Mouse (Mus musculus) liver, embryonic 11.5 days (tissue): ENCODE results near the gene Gm3259. TPM values are rescaled to one million over a fixed set of nuclear protein-coding genes. Genes with fewer than 3 reads are reported as not detected.
"Not testable (repeated sequence)": the region's sequence is repeated elsewhere in the genome, so short reads cannot be mapped to it uniquely, and the experiment has no call there.

ENCODE experiments used
- ATAC-seq: fragments of 200-750 bp; cut with Nextera tagmentation; replicated peaks from 2 replicates; pipeline ENCODE4 v1.8.0; 2017; ENCODE audit warnings: moderate number of reproducible peaks, mild to moderate bottlenecking, moderate TSS enrichment, moderate library complexity; ENCODE audit not compliant: low FRiP score
- DNase-seq: peaks from one replicate; pipeline ENCODE4 v3.0.0-alpha.2; 2017; ENCODE audit warnings: low spot score
- H3K27ac ChIP-seq: fragments of 300-500 bp; sonication (generic); 2 replicates; pipeline ENCODE4 v1.5.1; 2014; ENCODE audit warnings: mild to moderate bottlenecking, low read depth, low read length, control low read depth
- H3K27me3 ChIP-seq: fragments of 300-500 bp; sonication (generic); replicated peaks from 2 replicates; pipeline ENCODE4 v1.6.1; 2014; ENCODE audit warnings: low read length, mixed read lengths; ENCODE audit not compliant: control insufficient read depth, insufficient read depth
- H3K36me3 ChIP-seq: fragments of 300-500 bp; sonication (generic); 2 replicates; pipeline ENCODE4 v1.6.1; 2014; ENCODE audit warnings: mild to moderate bottlenecking, low read length, moderate library complexity, mixed read lengths; ENCODE audit not compliant: control insufficient read depth, insufficient read depth
- H3K4me1 ChIP-seq: fragments of 300-500 bp; sonication (generic); replicated peaks from 2 replicates; pipeline ENCODE4 v1.6.1; 2014; ENCODE audit warnings: low read length, mixed read lengths; ENCODE audit not compliant: control insufficient read depth, insufficient read depth
- H3K4me2 ChIP-seq: fragments of 300-500 bp; sonication (generic); 2 replicates; pipeline ENCODE4 v1.6.1; 2014; ENCODE audit warnings: mild to moderate bottlenecking, control low read depth, moderate library complexity
- H3K4me3 ChIP-seq: fragments of 300-500 bp; sonication (generic); 2 replicates; pipeline ENCODE4 v1.5.1; 2014; ENCODE audit warnings: low read depth, low read length, control low read depth
- H3K9ac ChIP-seq: fragments of 300-500 bp; sonication (generic); 2 replicates; pipeline ENCODE4 v1.6.1; 2014; ENCODE audit warnings: low read depth, low read length, control low read depth
- H3K9me3 ChIP-seq: fragments of 300-500 bp; sonication (generic); 2 replicates; pipeline ENCODE4 v1.6.1; 2016; ENCODE audit warnings: low read length, inconsistent platforms, mixed read lengths; ENCODE audit not compliant: control insufficient read depth
- WGBS: fragments of 180-500 bp; shearing (Covaris S2); extraction: QIAGEN DNeasy Blood & Tissue Kit; methylation state at CpG from one replicate; pipeline ENCODE4 v1.1.7; 2014; 5-methylcytosine and 5-hydroxymethylcytosine counted together
- polyA plus RNA-seq: library from polyadenylated mRNA; unstranded; fragments of >200 nt; fragmentation: Nextera tagmentation; extraction: Ambion mirVana; gene quantifications from 2 replicates; pipeline ENCODE4 v1.2.1, GENCODE M21; 2014

Gm3259 gene
- polyA plus RNA-seq, result not detected in 2 replicates

DNA sequence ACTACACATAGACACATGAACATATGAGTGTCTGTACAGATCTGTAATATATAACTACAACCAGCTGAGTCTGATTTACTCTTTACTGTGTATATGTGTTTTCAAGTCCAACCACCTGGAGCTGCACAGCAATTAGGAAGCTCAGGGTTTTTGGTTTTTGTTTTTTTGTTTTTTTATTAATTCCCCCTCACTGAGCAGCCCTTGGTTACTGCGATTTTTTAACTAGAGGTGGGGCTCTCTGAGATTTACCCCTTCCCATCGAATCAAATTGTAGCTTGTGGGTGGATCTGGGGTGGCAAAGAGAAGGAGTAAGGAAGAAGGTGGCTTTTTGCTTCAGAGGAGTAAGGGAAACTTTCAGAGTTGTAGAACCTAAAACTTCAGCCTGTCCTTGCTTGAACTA is at the start of gene Gm3259:
Gene Gm3259, plus strand, starts transcription at position 301 of the 400 bp plus-strand sequence.
- not testable (repeated sequence) for H3K27ac ChIP-seq, H3K9me3 ChIP-seq, H3K9ac ChIP-seq, DNase-seq, H3K4me2 ChIP-seq, H3K36me3 ChIP-seq, H3K4me1 ChIP-seq, ATAC-seq, H3K4me3 ChIP-seq, H3K27me3 ChIP-seq
- 44% methylated on average over 2 of the region's 2 CpGs for WGBS

DNA sequence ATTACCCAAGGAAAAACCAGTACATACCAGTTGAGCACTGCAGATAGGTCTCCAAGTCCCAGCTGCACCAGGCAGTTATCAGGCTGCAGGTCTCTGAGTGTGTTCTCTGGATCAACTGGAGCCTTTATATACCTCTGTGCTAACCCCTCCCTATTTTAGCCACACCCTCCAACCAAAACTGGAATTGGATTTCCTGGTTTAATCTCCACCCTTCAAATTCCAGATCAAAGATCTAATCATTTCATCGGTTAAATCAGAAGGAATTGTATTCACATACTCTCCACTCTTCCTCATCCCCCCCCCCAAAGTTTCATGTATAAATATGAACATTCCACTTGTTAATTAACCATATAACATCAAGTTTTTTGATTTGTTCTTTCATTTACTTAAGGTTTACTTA is 33.0 kb upstream of the Gm3259 start, which contains the start of gene Gm10424:
Gene Gm10424, minus strand, starts transcription at position 101 of the 400 bp plus-strand sequence.
- H3K27me3 ChIP-seq, H3K4me2 ChIP-seq, H3K36me3 ChIP-seq, H3K9ac ChIP-seq, H3K9me3 ChIP-seq, H3K27ac ChIP-seq, H3K4me3 ChIP-seq, H3K4me1 ChIP-seq, DNase-seq, ATAC-seq: not testable (repeated sequence)
- no CpG with 5 or more reads among the region's 1 CpGs for WGBS

Other genes starting within 250 kb of the Gm3259 start
- not detected in 2 replicates for gene Gm7942, start 199.0 kb upstream of the Gm3259 start, polyA plus RNA-seq
- not detected in 2 replicates for gene Gm16513, start 123.3 kb upstream of the Gm3259 start, polyA plus RNA-seq
- not detected in 2 replicates for gene Gm10424, start 33.1 kb upstream of the Gm3259 start, polyA plus RNA-seq
- gene D5Ertd577e, start 150.9 kb downstream of the Gm3259 start, polyA plus RNA-seq, result not detected in 2 replicates
- not detected in 2 replicates for gene Gm3286, start 204.8 kb downstream of the Gm3259 start, polyA plus RNA-seq